Mouse (Mus musculus): ENCODE data around the gene Enpp3.

Enpp3 gene

GRCm38 (mm10) chr10:24758326-24758915 lies 84.2 kb downstream of the Enpp3 start:
- no peak for DNase-seq

GRCm38 (mm10) chr10:24754874-24755540 lies 87.6 kb downstream of the Enpp3 start:
- no peak for DNase-seq

GRCm38 (mm10) chr10:24754251-24754835 lies 88.3 kb downstream of the Enpp3 start:
- no peak for DNase-seq

GRCm38 (mm10) chr10:24753536-24754250 lies 88.9 kb downstream of the Enpp3 start:
- no peak for DNase-seq

GRCm38 (mm10) chr10:24742950-24743487 lies 99.6 kb downstream of the Enpp3 start:
- no peak for DNase-seq

GRCm38 (mm10) chr10:24741229-24742198 lies 101.1 kb downstream of the Enpp3 start:
- DNase-seq, result no peak

GRCm38 (mm10) chr10:24739171-24739570 lies 103.5 kb downstream of the Enpp3 start:
- no peak for DNase-seq

GRCm38 (mm10) chr10:24738456-24738855 lies 104.2 kb downstream of the Enpp3 start:
- DNase-seq, result no peak

- DNase-seq, result no peak
Measured at GRCm38 (mm10) chr10:24735027-24735777, 107.4 kb downstream of the Enpp3 start.

GRCm38 (mm10) chr10:24727478-24727877 lies 115.1 kb downstream of the Enpp3 start:
- DNase-seq, result no peak

GRCm38 (mm10) chr10:24725197-24725596 lies 117.4 kb downstream of the Enpp3 start:
- no peak for DNase-seq
